Mouse (Mus musculus) hindbrain, embryonic 16.5 days (tissue): ENCODE data around the gene Cage1. TPM values are rescaled to one million over a fixed set of nuclear protein-coding genes. Genes with fewer than 3 reads are reported as not detected.
A peak's percentile ranks its signal among the peaks of the same experiment; 100 is the strongest.

ENCODE experiments used
- ATAC-seq: fragments of 200-750 bp; cut with Nextera tagmentation; 2 replicates; pipeline ENCODE4 v1.8.0; 2017; ENCODE audit warnings: moderate TSS enrichment, moderate library complexity
- H3K27ac ChIP-seq: fragments of 300-500 bp; sonication (generic); 2 replicates; pipeline ENCODE4 v1.5.1; 2014; ENCODE audit warnings: low read depth, mild to moderate bottlenecking, control low read depth, low read length, moderate library complexity
- H3K27me3 ChIP-seq: fragments of 300-500 bp; sonication (generic); replicated peaks from 2 replicates; pipeline ENCODE4 v1.6.1; 2014; ENCODE audit warnings: low read length; ENCODE audit not compliant: control insufficient read depth, insufficient read depth
- H3K36me3 ChIP-seq: fragments of 300-500 bp; sonication (generic); 2 replicates; pipeline ENCODE4 v1.6.1; 2014; ENCODE audit warnings: mild to moderate bottlenecking, low read length, moderate library complexity, mixed read lengths; ENCODE audit not compliant: control insufficient read depth, insufficient read depth
- H3K4me1 ChIP-seq: fragments of 300-500 bp; sonication (generic); 2 replicates; pipeline ENCODE4 v1.6.1; 2014; ENCODE audit warnings: low read depth, low read length; ENCODE audit not compliant: control insufficient read depth, insufficient read depth
- H3K4me2 ChIP-seq: fragments of 300-500 bp; sonication (generic); 2 replicates; pipeline ENCODE4 v1.6.1; 2014; ENCODE audit warnings: mild to moderate bottlenecking, low read length, control low read depth, moderate library complexity
- H3K4me3 ChIP-seq: fragments of 300-500 bp; sonication (generic); 2 replicates; pipeline ENCODE4 v1.5.1; 2014; ENCODE audit warnings: mild to moderate bottlenecking, low read length, control low read depth, moderate library complexity
- H3K9ac ChIP-seq: fragments of 300-500 bp; sonication (generic); 2 replicates; pipeline ENCODE4 v1.6.1; 2014; ENCODE audit warnings: low read depth, mild to moderate bottlenecking, control low read depth, low read length, moderate library complexity
- H3K9me3 ChIP-seq: fragments of 300-500 bp; sonication (generic); 2 replicates; pipeline ENCODE4 v1.6.1; 2014; ENCODE audit warnings: mild to moderate bottlenecking, low read length, moderate library complexity; ENCODE audit not compliant: control insufficient read depth
- WGBS: fragments of 180-500 bp; shearing (Covaris S2); extraction: QIAGEN DNeasy Blood & Tissue Kit; methylation state at CpG from one replicate; pipeline ENCODE4 v1.1.7; 2014; 5-methylcytosine and 5-hydroxymethylcytosine counted together
- polyA plus RNA-seq: library from polyadenylated mRNA; unstranded; fragments of >200 nt; fragmentation: Nextera tagmentation; extraction: Ambion mirVana; gene quantifications from 2 replicates; pipeline ENCODE4 v1.2.1, GENCODE M21; 2015

Cage1 gene
- 2.3 and 2.8 TPM in 2 replicates for polyA plus RNA-seq

DNA sequence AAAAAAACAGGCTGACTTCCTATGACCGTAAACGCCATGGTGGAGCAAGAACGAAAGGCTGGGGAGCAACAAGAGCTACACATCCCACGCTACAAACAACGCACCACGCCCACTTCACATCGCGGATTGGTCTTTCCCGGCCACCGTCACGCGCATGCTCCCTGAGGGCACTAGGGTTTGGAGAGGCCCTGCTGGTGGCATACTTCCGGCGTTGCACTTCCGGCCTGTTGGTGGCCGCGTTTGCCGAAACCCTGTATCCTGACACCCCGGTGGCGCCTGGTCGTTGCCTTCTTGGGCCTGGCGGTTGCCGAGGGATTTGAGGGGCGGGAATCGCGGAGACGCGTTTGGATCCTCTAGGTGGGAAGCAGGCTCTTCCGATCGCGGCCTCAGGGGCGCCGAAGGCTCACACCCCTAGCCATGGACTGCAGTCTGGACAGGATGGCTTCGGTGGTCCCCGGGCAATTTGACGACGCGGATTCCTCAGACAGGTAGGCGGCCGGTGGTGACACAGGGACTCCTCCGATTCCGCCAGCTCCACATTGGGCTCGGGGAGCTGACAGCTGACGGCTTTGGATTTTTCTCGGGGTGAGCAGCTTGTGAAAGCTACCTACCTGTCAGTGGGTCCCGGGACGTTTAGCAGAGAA, at the start of gene Cage1:
TSS of gene Cage1 (minus strand) at position 26 of the 644 bp plus-strand sequence.
- H3K4me1 ChIP-seq: peaks cover 20% of the 10 kb centered on the region
- H3K4me2 ChIP-seq: peak within 1 kb of the TSS; percentile 88
- no peaks in the 10 kb centered on the region for H3K9me3 ChIP-seq
- peak within 1 kb of the TSS; percentile 79 for H3K9ac ChIP-seq
- WGBS: under 1% methylated on average over 47 of the region's 47 CpGs
- H3K27ac ChIP-seq: peak within 1 kb of the TSS; percentile 87
- no peaks in the 10 kb centered on the region for H3K27me3 ChIP-seq
- H3K36me3 ChIP-seq: 0 out of 2 replicates have a peak, but pooled peaks cover 3% of the 10 kb centered on the region
- peak; percentile 98 for ATAC-seq
- peak within 1 kb of the TSS; percentile 84 for H3K4me3 ChIP-seq

DNA sequence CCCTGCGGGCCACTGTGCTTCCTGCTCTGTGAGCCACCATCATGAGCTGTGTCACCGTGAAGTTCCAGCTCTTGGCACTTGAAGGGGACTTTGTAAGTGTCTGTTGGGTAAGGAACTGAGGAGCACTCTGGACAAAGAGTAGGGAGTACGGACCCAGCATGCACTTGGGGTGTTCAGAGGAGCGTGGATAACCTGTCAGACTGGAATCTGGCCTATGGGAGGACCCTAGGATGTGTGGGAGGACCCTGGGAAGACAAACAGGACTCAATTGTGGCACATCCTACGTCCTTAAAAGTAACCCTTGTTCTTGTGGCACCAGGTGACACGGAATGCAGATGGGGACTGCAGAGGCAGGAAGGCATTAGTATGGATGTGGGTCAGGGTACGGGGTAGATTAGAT, 44.3 kb upstream of the Cage1 start:
- H3K4me3 ChIP-seq: no peak overlapping the region

GRCm38 (mm10) chr13:38080725-38081124, 43.9 kb upstream of the Cage1 start:
- no peaks in the 10 kb centered on the region for H3K27me3 ChIP-seq
- no peaks in the 10 kb centered on the region for H3K36me3 ChIP-seq
- H3K4me2 ChIP-seq: no peak overlapping the region
- no peak overlapping the region for H3K4me3 ChIP-seq
- WGBS: 85% methylated on average over 14 of the region's 14 CpGs
- ATAC-seq: no peak
- H3K9me3 ChIP-seq: no peaks in the 10 kb centered on the region
- no peak overlapping the region for H3K9ac ChIP-seq
- H3K27ac ChIP-seq: no peak overlapping the region
- H3K4me1 ChIP-seq: no peaks in the 10 kb centered on the region; the same call in 1 of the 2 replicates

More for the DNA sequence above, 44.3 kb upstream of the Cage1 start:
- no peaks in the 10 kb centered on the region; the same call in 1 of the 2 replicates for H3K4me1 ChIP-seq
- no peaks in the 10 kb centered on the region for H3K27me3 ChIP-seq
- ATAC-seq: no peak
- no peak overlapping the region for H3K27ac ChIP-seq
- WGBS: 81% methylated on average over 7 of the region's 7 CpGs
- H3K36me3 ChIP-seq: no peaks in the 10 kb centered on the region
- no peaks in the 10 kb centered on the region for H3K9me3 ChIP-seq
- no peak overlapping the region for H3K4me2 ChIP-seq
- no peak overlapping the region for H3K9ac ChIP-seq

- ATAC-seq: no peak
- Histone ChIP-seq H3K9me3 (no peaks in the 10 kb centered on the region), H3K4me2 (no peak overlapping the region), H3K9ac (no peak overlapping the region), H3K27me3 (no peaks in the 10 kb centered on the region), H3K27ac (no peak overlapping the region), H3K36me3 (no peaks in the 10 kb centered on the region), H3K4me1 (no peaks in the 10 kb centered on the region; the same call in 1 of the 2 replicates), H3K4me3 (no peak overlapping the region)
- 60% methylated on average over 9 of the region's 9 CpGs for WGBS
Observed at GRCm38 (mm10) chr13:38080014-38080413, 43.1 kb upstream of the Cage1 start.

GRCm38 (mm10) chr13:38079366-38079765, 42.5 kb upstream of the Cage1 start:
- H3K27ac ChIP-seq: no peak overlapping the region
- no peak overlapping the region for H3K4me3 ChIP-seq
- no peaks in the 10 kb centered on the region; the same call in 1 of the 2 replicates for H3K4me1 ChIP-seq
- no peaks in the 10 kb centered on the region for H3K9me3 ChIP-seq
- no peaks in the 10 kb centered on the region for H3K36me3 ChIP-seq
- H3K9ac ChIP-seq: no peak overlapping the region
- WGBS: 73% methylated on average over 5 of the region's 5 CpGs
- no peak overlapping the region for H3K4me2 ChIP-seq
- no peak for ATAC-seq
- no peaks in the 10 kb centered on the region for H3K27me3 ChIP-seq

DNA sequence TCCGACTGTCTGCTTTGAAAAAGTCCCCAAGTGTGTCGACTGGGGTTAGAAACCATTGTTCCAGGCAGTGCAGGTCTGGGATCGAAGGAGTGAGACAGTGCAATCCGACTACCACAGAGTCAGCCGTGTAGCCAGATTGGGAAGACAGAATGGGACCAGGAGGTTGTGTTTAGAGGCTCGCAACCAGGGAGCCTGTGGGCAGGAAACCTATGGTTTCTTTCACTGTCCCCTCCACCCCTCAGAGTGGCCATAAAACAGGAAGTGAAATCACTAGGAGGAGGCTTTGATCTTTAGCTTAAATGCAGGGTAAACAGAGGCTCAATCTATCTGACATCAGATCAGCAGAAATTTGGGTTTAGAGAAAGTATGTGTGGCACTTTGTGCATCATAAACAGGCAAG, 42.0 kb upstream of the Cage1 start:
- no peak for ATAC-seq
- Histone ChIP-seq H3K27me3 (no peaks in the 10 kb centered on the region), H3K4me3 (no peak overlapping the region), H3K27ac (no peak overlapping the region), H3K9ac (no peak overlapping the region), H3K4me2 (no peak overlapping the region), H3K9me3 (no peaks in the 10 kb centered on the region), H3K36me3 (no peaks in the 10 kb centered on the region), H3K4me1 (no peaks in the 10 kb centered on the region; the same call in 1 of the 2 replicates)
- 57% methylated on average over 6 of the region's 6 CpGs for WGBS

DNA sequence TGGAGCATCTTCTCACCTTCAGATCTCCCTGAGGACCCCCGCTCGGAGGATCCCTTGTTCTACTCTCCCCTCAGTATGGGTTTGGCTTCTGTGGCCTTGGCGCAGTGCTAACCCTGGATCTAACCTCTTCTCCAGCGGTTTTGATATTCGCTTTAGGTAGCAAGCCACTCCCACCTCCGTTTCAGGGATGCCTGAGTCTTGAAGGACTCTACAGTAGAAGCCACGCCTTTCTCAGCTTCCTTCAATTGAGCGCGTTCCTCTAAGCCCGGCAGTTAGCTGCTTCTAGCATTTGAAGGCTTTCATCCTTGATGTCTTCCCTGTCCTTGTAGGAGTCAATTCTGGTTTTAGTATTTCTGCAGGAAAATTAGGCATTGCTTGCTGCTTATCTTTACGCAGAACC, 40.2 kb upstream of the Cage1 start:
- Histone ChIP-seq H3K27me3 (no peaks in the 10 kb centered on the region), H3K4me1 (no peaks in the 10 kb centered on the region; the same call in 1 of the 2 replicates), H3K36me3 (no peaks in the 10 kb centered on the region), H3K4me3 (no peak overlapping the region), H3K9me3 (no peaks in the 10 kb centered on the region), H3K4me2 (no peak overlapping the region), H3K27ac (no peak overlapping the region), H3K9ac (no peak overlapping the region)
- ATAC-seq: no peak
- WGBS: 37% methylated on average over 11 of the region's 11 CpGs

DNA sequence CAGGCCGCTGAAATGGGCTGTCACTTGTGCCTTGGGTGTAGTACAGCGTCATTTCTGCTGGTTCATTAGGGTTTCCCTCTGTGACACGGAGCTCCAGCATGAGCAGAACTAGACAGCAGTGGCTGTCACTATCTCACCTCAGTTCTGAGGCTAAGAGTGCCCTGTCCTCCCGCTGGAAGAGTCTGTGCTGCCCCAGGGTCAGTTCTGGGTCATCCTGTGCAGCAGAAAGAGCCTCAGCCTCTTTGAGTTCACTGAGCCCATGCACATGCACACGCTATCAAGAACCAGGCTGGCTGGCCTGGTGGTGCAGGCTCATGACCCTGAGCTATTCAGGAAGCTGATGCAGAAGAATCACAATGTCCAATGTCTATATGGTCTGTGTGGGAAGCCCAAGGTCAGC, 37.5 kb upstream of the Cage1 start:
- no peak for ATAC-seq
- WGBS: 62% methylated on average over 5 of the region's 5 CpGs
- no peak overlapping the region for H3K27ac ChIP-seq
- no peak overlapping the region for H3K4me2 ChIP-seq
- no peak overlapping the region for H3K4me3 ChIP-seq
- H3K4me1 ChIP-seq: no peaks in the 10 kb centered on the region; the same call in 1 of the 2 replicates
- no peaks in the 10 kb centered on the region for H3K27me3 ChIP-seq
- H3K9ac ChIP-seq: no peak overlapping the region
- H3K9me3 ChIP-seq: no peaks in the 10 kb centered on the region
- H3K36me3 ChIP-seq: no peaks in the 10 kb centered on the region

- Histone ChIP-seq H3K4me2 (no peak overlapping the region), H3K27me3 (no peaks in the 10 kb centered on the region), H3K4me1 (no peaks in the 10 kb centered on the region; the same call in 1 of the 2 replicates), H3K27ac (no peak overlapping the region), H3K36me3 (no peaks in the 10 kb centered on the region), H3K9me3 (no peaks in the 10 kb centered on the region), H3K4me3 (no peak overlapping the region), H3K9ac (no peak overlapping the region)
- WGBS: 90% methylated on average over 18 of the region's 18 CpGs
- ATAC-seq: no peak
Observed at GRCm38 (mm10) chr13:38073374-38074307, 36.8 kb upstream of the Cage1 start.
